Mouse (Mus musculus): ENCODE results near the gene Nsun4.

DNA sequence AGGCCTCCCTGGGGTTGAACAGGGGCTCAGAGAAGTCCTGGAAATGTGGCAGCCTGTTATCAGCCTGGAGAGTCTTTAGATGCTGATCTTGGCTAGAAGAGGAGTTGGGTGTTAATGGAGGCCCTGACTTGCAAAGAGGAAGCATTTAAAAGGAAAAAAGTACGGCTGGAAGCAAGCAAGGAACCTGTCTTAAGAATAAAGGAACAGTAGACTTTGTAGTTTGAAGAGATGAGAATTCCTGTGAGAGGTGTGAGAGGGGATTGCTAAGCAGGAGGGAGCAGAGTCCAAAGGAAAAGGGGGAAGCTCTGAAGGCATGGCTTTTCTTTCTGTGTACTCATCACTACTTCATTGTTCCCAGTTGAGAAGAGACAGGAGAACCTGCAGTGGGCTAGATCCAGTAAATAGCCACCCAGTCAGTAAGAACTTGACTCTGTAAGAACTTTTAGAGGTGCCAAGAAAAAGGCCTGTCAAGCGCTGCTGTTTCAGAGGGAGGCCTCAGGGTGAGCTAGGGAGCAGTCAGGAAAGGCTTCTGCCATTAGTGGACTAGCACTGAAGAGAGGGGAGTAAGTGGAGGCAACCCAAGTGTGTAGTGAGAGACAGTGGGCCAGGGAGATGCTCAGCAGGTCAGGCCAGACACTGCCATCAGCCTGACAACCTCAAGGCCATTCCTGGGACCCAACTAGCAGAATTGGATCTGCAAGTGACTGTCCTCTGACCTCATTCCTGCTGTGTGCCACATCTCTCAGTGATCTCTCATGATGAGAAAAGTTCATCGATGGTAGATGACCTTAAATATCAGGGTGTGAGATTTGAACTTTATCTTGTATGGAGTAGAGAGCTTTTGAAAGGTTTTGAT lies 23.8 kb upstream of the Nsun4 start:
- TF ChIP-seq CTCF (IDR thresholded peaks at IDR 0.05; ENCODE audit: control insufficient read depth, insufficient read depth, insufficient read length) (no peak), USF1 (IDR thresholded peaks at IDR 0.05; ENCODE audit: low read depth) (no peak), MAX (IDR thresholded peaks at IDR 0.05) (no peak), FOSL1 (IDR thresholded peaks at IDR 0.05; ENCODE audit: insufficient read depth, low read length, poor library complexity, severe bottlenecking) (no peak)
